Mouse (Mus musculus) layer of hippocampus, postnatal 10 days (tissue): ENCODE data around the gene Eya3. TPM values are rescaled to one million over a fixed set of nuclear protein-coding genes. Genes with fewer than 3 reads are reported as not detected.
"Not testable (repeated sequence)": the region's sequence is repeated elsewhere in the genome, so short reads cannot be mapped to it uniquely, and the experiment has no call there.

ENCODE experiments used
- DNase-seq, 2 experiments: peaks; one replicate each; pipeline ENCODE4 v3.0.0; 2021; ENCODE audit warnings: low spot score in 2 of 2
- long read RNA-seq: library from polyadenylated mRNA; stranded (forward); transcript quantifications from one replicate; pipeline ENCODE4 v2.0.0, GENCODE M21; 2023
- total RNA-seq, 2 experiments: library from RNA; stranded (reverse); gene quantifications; 2 replicates each; pipeline ENCODE4 v1.2.3; 2021

Gene Eya3
- 10 to 100 TPM; 16.3 to 23.3 TPM for total RNA-seq
- long read RNA-seq: 0 reads

DNA sequence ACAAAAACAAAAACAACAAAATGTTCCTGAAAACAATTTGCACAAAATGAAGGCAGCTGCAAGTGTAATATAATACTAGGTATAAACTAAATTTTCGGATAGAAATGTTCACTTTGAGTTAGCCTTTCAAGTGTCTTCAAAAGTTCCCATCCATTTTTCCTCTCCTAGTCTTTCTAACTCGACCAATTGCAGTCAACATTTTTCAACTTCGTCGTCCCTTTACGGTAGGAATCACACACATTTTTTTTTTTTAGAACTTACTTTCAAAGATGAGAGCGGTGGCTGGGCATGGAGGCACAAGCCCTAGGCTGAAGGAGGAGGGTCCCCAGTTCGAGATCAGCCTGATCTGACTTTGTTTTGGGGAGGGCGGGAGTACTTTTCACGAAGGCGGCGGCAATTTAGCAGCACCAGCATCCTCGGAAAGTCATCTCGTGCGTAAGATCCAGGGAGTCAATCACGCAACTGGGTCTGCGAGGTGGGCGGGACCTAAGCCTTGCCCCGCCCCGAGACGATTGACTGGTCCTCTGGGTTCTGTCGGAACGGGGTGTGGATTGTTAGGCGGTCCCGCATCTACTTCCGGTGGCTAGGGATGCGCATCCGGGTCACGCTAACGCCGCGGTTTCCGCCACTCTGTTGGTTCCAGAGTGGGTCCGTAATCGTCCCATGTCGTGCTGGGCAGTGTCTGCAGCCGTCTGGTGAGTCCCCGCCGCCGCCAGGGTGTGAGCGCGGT lies at the start of gene Eya3:
Eya3 (plus strand) TSS at position 527 of the 730 bp plus-strand sequence.
- DNase-seq: peak; percentile 92 to 94

DNA sequence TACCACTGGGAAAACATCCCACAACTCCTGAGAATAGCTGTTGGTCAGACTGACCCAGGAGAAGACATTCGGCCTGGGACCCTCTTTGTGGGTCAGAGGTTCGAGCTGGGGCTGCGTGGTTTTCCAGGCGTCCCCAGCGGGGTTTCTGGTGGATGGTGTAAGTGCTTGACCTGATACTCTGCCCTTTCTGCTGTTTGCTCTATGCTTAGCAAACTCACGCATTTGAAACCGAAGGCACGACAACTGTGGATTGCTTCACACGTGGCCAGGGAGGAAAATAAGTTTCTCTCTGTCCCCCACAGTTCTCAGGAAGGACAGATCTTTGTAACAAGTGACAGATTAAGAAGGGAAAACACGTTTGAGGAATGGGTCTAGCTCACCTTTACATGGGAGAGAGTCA lies 48.1 kb upstream of the Eya3 start:
- no peak for DNase-seq

DNA sequence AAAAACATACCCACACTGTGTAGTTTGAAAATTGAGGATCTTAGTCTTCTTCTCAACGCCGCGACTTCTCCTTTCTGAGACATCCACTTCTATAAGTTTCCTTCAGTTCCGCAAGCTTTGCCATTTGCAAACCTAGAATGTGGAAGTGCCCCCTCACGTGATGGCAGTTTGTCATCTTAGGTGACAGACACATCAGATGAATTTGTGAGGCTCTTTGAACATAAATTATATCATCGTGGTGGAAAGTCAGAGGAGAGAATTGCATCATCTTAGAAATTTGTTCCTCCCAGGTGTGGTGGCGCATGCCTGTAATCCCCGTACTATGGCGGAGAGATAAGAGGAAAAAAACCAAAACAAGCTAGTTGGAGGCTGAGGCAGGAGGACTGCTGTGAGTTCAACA lies 45.8 kb upstream of the Eya3 start:
- DNase-seq: no peak

DNA sequence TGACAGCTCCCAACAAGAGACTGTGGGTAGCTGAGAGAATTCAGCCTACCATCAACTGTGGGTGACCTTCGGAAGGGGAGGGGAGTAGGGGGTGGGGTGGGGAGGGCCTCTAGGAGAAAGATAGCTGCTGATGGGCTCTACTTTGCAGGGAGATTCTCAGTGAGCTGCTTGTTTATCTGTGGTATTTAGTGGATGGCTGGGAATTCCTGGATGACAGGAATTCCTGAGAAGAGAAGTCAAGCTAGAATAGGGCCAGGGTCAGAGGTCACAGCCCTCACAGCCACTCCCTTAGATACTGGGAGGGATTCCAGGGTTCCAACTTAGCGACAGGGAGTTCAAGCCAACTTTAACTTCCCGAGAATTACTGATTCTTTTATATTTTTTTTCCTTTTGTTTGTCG lies 44.6 kb upstream of the Eya3 start:
- DNase-seq: no peak

DNA sequence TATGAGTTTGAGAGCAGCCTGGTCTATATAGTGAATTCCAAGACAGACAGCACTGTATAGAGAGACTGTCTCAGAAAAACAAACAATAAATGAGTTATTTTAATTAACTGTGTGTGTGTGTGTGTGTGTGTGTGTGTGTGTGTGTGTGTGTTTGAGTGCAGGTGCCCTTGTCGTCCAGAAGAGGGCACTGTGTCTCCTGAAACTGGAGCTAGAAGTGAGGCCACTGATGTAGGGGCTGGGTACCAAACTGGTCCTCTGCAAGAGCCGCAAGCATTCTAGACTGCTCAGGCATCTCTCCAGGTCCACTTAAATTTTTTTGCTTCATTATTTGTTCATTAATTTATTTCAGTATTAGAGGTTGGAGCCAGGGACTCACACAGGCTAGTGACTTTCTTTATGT lies 39.9 kb upstream of the Eya3 start:
- no peak for DNase-seq

DNA sequence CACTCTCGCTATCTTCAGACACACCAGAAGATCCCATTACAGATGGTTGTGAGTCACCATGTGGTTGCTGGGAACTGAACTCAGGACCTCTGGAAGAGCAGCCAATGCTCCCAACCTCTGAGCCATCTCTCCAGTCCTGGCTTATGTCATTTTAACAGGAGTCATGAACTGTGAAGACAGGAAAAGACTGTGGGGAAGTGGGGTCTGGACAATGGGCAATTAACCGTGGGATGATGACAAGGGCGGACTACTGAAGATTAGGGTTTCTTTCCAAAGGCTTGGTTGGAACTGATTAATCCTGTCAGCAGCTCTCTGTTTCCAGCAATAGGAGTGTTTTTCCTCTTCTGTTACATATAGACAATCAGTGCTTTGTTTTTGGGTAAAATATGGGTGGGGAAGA lies 39.0 kb upstream of the Eya3 start:
- no peak for DNase-seq

DNA sequence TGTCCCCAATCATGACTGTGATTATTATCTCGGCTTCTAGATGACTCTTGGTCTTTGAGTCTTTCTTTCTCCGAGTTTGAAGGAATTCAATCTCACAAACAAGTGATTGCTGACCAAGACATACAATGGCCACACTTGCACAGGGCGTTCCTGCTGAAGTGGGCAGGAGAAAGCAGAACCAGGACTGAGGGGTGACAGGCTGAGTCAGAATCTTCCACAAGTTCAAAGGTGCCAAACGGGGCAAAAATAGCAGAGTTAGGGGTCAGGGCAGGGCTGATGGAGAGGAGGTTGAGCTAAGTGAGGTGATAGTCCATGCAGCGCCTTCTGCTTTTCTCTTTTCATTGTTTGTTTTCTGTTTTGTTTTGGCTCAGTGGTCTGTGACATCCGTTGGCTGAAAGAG lies 38.3 kb upstream of the Eya3 start:
- DNase-seq: no peak

DNA sequence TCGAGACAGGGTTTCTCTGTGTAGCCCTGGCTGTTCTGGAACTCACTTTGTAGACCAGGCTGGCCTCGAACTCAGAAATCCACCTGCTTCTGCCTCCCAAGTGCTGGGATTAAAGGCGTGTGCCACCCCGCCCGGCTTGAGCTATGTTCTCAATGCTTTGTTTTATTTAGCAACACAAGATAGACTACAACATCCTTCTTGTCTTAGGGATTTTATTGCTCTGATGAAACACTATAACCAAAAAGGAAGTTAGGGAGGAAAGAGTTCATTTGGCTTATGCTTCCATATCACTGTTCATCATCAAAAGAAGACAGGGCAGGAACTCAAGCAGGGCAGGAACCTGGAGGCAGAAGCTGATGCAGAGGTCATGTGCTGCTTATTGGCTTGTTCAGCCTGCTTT lies 37.5 kb upstream of the Eya3 start:
- not testable (repeated sequence) for DNase-seq

DNA sequence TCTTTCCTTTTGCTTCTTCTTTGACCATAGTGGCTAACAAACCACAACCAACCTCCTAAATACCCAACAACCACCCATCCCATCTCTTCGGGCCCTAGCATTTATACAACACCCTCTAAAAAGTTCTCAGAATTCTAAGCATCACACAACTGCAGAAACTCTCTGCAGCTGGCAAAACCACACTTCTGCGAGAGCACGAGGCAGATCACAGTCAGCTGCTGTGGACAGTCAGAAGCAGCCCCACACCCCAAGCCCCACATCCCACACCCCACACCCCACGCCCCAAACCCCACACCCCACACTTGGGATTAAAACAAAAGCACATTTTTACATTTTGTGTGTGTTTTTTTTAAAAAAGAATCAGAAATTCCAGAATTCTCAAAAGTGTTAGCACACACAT lies 35.3 kb upstream of the Eya3 start:
- DNase-seq: no peak

DNA sequence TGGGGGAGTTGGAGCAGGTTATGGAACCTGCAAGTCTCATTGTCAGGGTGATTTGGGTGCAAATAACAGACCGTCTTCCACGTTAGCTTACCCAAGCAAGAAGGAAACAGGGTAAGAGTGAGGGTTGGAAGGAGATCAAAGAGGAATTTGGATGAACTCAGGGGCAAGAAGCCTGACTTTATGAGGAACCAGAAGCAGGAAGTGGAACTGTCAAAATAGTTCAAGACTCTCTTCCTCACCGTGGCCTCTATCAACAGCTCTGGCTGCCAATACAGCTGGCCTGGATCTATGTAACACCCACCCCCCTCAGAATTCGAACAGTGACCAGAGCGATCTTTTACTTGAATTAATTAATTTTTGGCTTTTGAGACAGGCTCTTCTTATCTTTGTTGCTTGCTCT lies 33.0 kb upstream of the Eya3 start:
- DNase-seq: no peak

DNA sequence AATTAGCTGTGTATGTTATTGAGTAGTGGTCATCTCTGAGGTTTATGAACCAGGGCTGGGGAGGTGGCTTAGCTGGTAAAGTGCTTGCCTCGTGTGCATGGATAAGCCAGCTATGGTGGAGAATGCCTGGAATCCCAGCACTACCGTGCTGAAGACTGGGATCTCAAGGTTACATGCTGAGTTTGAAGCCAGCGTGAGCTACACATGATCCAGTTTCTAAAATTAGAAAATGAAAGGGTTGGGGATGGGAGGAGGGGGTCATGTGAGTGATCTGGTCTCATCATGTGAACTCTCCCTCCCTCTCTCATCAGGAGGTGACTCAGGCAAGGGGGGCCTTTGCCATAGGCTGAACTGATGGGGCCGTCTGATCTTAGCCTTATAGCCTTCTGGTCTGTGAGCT lies 30.6 kb upstream of the Eya3 start:
- DNase-seq: no peak

DNA sequence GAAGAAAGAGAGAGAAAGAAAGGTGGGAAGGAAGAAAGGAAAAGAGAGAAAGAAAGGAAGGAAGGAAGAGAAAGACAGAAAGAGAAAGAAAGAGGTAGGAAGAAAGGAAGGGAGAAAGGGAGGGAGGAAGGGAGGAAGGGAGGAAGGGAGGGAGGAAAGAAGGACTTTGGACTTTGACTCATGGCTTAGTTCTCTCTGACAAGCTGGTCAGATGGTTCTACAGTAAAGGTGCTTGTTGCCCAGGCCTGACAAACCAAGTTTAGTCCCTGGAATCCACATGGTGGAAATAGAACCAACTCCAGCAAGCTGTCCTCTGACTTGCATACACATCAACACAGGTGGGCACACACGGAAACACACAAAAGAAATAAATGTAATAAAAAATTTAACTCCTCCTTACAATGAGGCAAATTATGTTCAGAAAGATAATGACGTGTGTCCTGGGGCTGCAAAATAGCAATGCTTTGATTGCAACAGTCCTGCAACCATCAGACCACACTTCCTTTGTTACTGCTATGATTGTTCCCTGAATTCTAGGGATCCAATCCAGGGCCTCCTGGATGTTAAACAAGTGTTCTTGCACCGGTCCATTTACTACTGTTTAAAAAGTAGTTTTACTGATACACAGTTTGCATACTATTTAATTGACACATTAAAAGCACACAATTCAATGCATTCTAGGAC lies 28.3 kb upstream of the Eya3 start:
- no peak for DNase-seq

DNA sequence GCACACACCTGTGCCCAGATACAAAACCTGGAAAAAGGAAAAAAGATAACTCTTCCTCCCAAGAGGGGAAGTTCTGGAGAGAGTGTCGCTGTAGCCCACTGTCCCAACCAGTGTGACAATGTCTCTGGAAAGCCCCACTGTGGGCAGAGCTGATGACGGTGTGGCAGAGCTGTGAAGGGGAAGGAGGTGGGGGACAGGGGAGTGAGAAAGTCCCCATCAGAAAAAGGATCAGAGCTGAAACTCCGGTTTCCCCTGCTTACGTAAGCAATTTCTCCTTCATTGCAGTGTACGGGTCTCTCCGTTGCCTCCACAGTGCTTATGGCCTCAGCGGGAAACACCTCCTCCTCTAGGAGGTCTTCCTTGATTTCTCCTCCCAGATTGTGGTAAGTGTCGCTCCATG lies 27.5 kb upstream of the Eya3 start:
- no peak for DNase-seq

DNA sequence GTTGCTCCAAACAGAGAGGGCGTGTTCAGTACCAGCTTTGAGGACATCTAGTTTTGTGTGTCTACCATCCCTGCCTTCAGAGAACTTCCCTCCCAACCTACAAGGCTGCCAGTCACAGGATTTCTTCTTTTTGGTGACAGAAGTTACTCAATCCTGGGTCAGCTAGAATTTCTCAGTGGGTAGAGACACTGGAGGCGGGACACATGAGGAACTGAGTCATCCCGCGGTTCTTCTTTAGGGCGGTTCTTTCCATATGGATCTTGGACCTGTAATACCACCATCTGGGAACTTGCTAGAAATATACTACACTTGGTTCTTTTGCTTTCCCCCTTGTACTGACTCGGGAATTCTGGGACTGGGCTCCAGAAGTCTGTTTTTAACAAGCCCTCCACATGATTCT lies 20.9 kb upstream of the Eya3 start:
- DNase-seq: no peak

DNA sequence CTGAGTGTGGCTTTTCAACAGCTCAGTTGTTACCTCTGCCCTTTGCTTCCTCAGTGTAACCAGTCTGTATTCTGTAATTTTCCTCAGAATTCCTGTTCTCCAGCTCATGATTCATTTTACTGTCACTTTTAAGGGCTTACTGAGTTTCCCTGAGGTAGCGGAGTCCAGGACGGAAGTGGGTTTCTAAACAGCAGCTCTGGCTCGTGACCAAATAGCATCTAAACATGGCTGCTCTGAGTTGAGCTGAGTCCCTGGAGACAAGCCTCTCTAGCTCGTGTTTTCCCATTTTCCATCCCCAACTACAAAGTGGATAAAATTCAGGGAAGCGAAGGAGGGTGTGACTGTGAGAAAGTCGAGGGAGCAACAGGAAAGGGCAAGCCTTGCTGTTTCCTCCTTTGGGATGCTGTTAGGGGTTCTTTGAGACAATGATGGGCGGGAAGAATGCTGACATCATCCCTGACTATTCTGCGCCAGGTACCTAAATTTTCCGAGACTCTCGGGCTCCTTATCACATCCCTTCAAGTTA lies 19.9 kb upstream of the Eya3 start:
- DNase-seq: no peak

DNA sequence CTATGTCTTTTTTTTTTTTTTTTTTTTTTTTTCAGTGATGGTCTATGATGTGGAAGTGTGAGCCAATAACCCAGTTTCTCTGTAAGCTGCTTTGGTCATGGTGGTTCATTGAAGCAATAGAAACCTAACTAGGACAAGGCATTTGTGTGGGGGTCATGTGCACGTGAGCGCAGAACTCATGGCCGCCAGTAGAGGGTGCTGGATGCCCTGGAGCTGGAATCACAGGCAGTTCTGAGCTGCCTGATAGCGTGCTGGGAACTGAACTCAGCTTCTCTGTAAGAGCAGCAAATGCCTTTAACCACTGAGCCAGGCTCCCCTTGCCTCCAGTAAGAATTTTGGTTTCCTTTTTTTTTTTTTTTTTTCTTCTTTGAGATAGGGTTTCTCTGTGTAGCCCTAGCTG lies 18.7 kb upstream of the Eya3 start:
- no peak for DNase-seq

DNA sequence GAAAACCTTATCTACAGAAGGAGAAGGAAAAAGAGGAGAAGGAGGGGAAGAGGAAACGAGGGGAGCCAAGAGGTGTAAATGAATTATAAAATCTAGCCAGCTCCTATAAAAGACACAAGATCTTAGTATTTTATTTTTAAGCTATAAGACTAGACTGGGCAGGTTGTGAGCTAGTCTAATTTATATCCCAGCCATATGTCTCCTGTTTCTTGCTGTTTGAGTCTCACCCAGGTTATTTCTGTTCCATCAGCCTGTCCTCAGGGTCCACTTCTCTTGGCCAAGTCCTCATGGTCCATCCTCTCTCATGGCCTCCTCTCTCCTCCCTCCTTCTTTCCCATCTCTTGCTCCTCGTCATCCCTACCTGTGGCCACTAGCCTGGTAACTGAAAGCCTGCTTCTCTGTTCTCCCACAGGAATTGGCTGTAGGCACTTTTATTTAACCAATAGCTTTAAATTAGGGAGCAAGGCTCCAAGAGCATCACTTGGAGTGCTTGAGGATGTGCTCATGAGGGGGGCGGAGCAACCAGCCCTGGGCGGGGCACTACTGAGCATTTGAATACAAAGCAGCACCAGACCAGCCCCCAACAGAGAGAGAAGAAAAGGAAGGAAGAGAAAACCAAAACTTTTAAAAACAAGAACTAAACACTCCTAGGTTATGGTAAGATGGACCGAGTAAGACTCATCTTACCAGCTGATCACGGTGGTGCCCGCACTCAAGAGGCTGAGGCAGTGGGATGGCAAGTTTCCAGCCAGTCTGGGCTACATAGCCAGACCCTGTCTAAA lies 17.3 kb upstream of the Eya3 start:
- DNase-seq: no peak

DNA sequence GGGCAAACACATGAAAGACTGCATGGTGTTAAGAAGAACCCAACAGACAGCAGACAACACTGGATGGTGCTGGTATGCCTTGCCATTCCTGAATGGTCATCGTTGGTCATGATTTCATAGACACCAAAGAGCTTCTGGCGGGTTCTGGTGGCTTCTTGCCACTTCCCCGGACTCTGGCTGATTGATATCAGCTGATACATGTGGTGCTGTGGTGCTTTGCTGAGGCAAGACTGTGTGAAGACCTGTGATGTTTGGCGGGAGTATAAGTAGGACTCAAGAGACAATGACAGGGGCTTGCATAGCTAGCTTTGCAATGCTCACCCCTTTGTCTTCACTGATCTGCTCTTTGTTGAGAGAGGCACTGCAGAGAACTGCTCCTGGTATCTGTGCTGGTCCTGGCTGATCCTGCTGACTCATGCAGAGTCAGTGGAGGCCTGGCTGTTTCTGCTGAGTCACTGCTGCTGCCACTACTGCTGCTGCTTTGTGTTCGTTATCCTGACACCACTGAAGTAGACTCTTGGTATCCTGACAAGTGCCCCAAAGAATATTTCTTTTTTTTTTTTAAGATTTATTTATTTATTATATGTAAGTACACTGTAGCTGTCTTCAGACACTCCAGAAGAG lies 14.6 kb upstream of the Eya3 start:
- no peak for DNase-seq

DNA sequence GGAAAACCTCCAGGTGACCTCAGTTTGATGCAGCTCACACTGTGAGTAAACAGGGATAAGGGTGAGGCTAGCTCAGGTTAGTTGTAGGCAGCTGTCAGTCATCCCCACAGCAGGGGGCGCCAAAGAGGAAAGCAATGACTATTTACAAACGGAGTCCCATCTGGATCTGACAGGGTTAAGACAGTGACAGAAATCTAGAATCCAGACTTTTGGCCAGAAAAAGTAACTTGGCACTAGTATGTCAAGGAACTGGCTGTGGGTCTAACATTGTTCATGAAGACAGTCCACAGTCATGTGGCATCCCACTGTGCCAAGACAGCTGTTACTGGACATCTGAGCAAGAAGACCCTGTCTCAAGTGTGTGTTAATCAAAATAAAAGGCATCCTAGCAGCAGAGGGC lies 10.0 kb upstream of the Eya3 start:
- no peak for DNase-seq

DNA sequence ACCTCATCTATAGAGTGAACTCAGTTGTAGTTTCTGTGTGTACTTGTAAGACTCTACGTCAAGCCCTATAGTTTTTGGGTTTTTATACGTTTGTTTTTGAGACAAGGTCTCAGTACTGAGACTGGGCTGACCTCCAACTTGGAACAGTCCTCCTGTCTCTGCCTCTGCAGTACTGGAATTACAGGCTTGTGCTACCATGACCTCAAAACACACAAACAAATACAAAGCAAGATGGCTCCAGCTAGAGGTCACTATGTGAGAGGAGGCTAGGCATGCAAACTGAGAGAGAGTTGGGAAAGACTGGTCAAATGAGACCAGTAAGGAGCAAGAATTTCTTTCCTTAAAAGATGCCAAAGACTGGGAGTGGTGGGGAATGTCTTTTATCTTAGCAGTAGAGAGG lies 2.8 kb upstream of the Eya3 start:
- DNase-seq: no peak

DNA sequence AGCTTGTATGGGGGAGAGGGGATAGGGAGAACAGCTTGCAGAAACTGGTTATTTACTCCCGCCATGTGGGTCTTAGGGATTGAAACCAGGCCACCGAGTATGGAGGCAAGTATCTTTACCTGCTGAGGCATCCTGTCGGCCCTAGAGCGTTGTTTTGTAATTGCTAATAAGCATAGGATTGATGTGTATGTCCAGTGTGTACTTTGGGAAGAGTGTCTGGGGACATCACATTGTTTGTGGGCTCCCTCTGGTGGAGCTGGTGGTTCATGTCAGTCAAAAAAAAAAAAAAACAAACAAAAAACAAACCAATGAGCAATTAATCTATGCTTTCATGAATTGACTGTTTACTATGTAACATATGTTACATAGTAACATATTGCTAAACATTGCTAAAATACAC lies 2.2 kb upstream of the Eya3 start:
- DNase-seq: peak; percentile 17 to 47
